Mouse (Mus musculus): Measurements from ENCODE around the gene Ccdc148. TPM values are rescaled to one million over a fixed set of nuclear protein-coding genes. Genes with fewer than 3 reads are reported as not detected.

Ccdc148 gene
- total RNA-seq (2012; rRNA removed) (not detected in 2 replicates), polyA plus RNA-seq (2012; ENCODE audit: insufficient read depth in 1 of 2, insufficient read length in 2 of 2, low read depth in 1 of 2, low replicate concordance in 2 of 2, missing spikeins in 1 of 2) (not detected)

DNA sequence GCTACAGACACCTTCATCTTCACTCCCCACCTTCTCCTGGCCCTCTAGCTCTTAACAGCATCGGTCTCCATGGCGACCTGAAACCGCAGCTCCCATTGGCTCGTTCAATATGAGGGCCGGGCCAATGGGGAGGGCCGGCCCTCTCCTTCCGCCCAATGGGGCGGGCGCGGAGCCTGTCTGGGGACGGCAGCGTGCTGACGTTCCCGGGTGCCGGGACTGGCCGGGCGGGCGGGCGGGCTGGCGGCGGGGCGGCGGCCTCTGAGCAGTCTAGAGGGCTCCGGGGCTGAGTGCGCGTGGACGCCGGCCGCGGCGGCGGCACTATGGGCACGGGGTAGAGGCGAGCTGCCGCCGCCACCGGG lies at the start of gene Ccdc148, which contains the start of gene Pkp4:
Ccdc148 (minus strand) TSS at position 79 of the 359 bp plus-strand sequence.
Pkp4 (plus strand) TSS at position 246 of the 359 bp plus-strand sequence.
- no peak within 1 kb of the TSS for H3K4me3 ChIP-seq (ENCODE audit: control insufficient read depth in 1 of 2, insufficient read depth in 1 of 2, low read depth in 2 of 2, low read length in 2 of 2)
- no peaks in the 10 kb centered on the region for H3K27me3 ChIP-seq (ENCODE audit: control insufficient read depth in 1 of 2, insufficient read depth in 2 of 2, low read length in 2 of 2)
- H3K79me2 ChIP-seq (ENCODE audit: control insufficient read depth, insufficient read depth, low read length, poor library complexity) = no peaks in the 10 kb centered on the region
- no peak within 1 kb of the TSS for H3K9ac ChIP-seq (ENCODE audit: control insufficient read depth, low read depth, low read length, poor library complexity, severe bottlenecking)
- H3K9me3 ChIP-seq (replicated peaks; ENCODE audit: insufficient read depth, low read length) = no peaks in the 10 kb centered on the region
- no peaks in the 10 kb centered on the region for H3K36me3 ChIP-seq (ENCODE audit: control insufficient read depth in 1 of 2, insufficient read depth in 2 of 2, low read length in 2 of 2)
- DNase-seq (ENCODE audit: low read depth, low spot score) = no peak
- no peaks in the 10 kb centered on the region for H3K4me1 ChIP-seq (ENCODE audit: control insufficient read depth in 1 of 2, insufficient read depth in 2 of 2, low read length in 2 of 2)
- TF ChIP-seq USF1 (IDR thresholded peaks at IDR 0.05; ENCODE audit: low read depth, low read length) (no peak), CHD1 (IDR thresholded peaks at IDR 0.05; ENCODE audit: low read depth, low read length) (no peak), ZKSCAN1 (IDR thresholded peaks at IDR 0.05; ENCODE audit: low read depth, low read length) (no peak), KAT2A (conservative IDR thresholded peaks at IDR 0.05; ENCODE audit: low read depth, low read length) (no peak), MAX (IDR thresholded peaks at IDR 0.05; ENCODE audit: low read length) (no peak), ZNF384 (IDR thresholded peaks at IDR 0.05; ENCODE audit: low read depth, low read length) (no peak), MEF2A (IDR thresholded peaks at IDR 0.05; ENCODE audit: extremely low read depth, insufficient replicate concordance, low read depth, low read length, poor library complexity, severe bottlenecking) (no peak)
- H3K27ac ChIP-seq (ENCODE audit: control insufficient read depth, low read depth, low read length) = no peak within 1 kb of the TSS

DNA sequence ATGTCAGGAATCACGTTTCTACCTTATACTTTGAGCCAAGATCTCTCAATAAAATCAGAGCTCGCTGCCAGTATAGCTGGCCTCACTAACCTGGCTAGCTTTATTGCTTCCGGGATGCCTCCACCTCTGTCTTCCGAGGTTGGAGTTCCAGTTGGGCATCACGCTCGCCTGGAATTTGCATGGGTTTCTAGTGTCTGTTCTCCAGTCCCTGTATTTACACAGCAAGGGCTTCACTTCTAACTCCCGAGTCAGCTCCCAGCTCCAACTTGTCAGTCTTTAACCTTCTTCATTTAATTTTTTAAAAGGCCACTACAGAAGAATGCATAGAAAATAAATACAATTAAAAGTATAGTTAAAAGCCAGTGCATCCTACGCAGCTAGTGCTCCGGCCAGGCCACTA lies 47.8 kb upstream of the Ccdc148 start:
- no peaks in the 10 kb centered on the region for H3K27me3 ChIP-seq (ENCODE audit: control insufficient read depth in 1 of 2, insufficient read depth in 2 of 2, low read length in 2 of 2)
- H3K79me2 ChIP-seq (ENCODE audit: control insufficient read depth, insufficient read depth, low read length, poor library complexity) = no peaks in the 10 kb centered on the region
- H3K4me3 ChIP-seq (ENCODE audit: control insufficient read depth in 1 of 2, insufficient read depth in 1 of 2, low read depth in 2 of 2, low read length in 2 of 2) = no peak overlapping the region
- H3K27ac ChIP-seq (ENCODE audit: control insufficient read depth, low read depth, low read length) = no peak overlapping the region
- no peak for TF ChIP-seq USF2 (IDR thresholded peaks at IDR 0.05; ENCODE audit: borderline replicate concordance in 1 of 2, insufficient read depth in 1 of 2, low read depth in 1 of 2, low read length in 2 of 2)
- TF ChIP-seq SMC3 (IDR thresholded peaks at IDR 0.05; ENCODE audit: low read depth, low read length) = no peak
- TF ChIP-seq POLR2A (IDR thresholded peaks at IDR 0.05; ENCODE audit: control insufficient read depth in 1 of 2, insufficient read depth in 1 of 2, low read depth in 1 of 2, low read length in 2 of 2, poor library complexity in 1 of 2) = no peak
- H3K36me3 ChIP-seq (ENCODE audit: control insufficient read depth in 1 of 2, insufficient read depth in 2 of 2, low read length in 2 of 2) = no peaks in the 10 kb centered on the region
- no peak for DNase-seq (ENCODE audit: low read depth, low spot score)
- no peaks in the 10 kb centered on the region for H3K9me3 ChIP-seq (replicated peaks; ENCODE audit: insufficient read depth, low read length)
- no peaks in the 10 kb centered on the region for H3K4me1 ChIP-seq (ENCODE audit: control insufficient read depth in 1 of 2, insufficient read depth in 2 of 2, low read length in 2 of 2)
- H3K9ac ChIP-seq (ENCODE audit: control insufficient read depth, low read depth, low read length, poor library complexity, severe bottlenecking) = no peak overlapping the region

DNA sequence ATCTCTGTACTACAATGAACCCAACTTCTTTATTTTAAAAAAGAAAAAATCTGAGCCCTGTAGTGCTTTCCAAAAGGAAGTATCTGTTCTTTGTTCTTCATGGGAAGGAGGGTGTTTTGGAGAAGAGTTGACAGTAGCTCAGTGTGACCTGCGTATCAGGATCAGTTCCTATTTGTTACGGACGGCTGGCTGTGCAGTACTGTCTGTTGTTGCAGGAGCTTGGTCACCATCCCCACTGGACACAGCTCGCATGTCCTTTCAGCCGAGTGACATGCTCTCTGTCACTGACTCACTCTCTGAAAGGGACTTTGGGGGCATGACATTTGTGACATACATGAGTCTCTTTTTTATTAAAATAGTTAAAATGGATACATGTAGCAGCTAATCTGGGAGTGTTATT lies 47.2 kb upstream of the Ccdc148 start:
- Histone ChIP-seq H3K27me3 (ENCODE audit: control insufficient read depth in 1 of 2, insufficient read depth in 2 of 2, low read length in 2 of 2) (no peaks in the 10 kb centered on the region), H3K9ac (ENCODE audit: control insufficient read depth, low read depth, low read length, poor library complexity, severe bottlenecking) (no peak overlapping the region)
- TF ChIP-seq ZMIZ1 (IDR thresholded peaks at IDR 0.05; ENCODE audit: low read depth, low read length) (no peak), HCFC1 (IDR thresholded peaks at IDR 0.05; ENCODE audit: low read depth, low read length) (no peak), TBP (IDR thresholded peaks at IDR 0.05; ENCODE audit: low read depth, low read length) (no peak), BHLHE40 (IDR thresholded peaks at IDR 0.05; ENCODE audit: borderline replicate concordance, low read depth, low read length) (no peak), E2F4 (IDR thresholded peaks at IDR 0.05; ENCODE audit: borderline replicate concordance, low read depth, low read length) (no peak), RAD21 (IDR thresholded peaks at IDR 0.05; ENCODE audit: low read depth, low read length) (no peak), CHD2 (IDR thresholded peaks at IDR 0.05; ENCODE audit: low read length) (no peak), JUND (IDR thresholded peaks at IDR 0.05; ENCODE audit: low read depth, low read length) (no peak), ZKSCAN1 (IDR thresholded peaks at IDR 0.05; ENCODE audit: low read depth, low read length) (no peak), ELF1 (IDR thresholded peaks at IDR 0.05; ENCODE audit: low read depth, low read length) (no peak), UBTF (IDR thresholded peaks at IDR 0.05; ENCODE audit: borderline replicate concordance, insufficient read depth, low read depth, low read length) (no peak), MEF2A (IDR thresholded peaks at IDR 0.05; ENCODE audit: extremely low read depth, insufficient replicate concordance, low read depth, low read length, poor library complexity, severe bottlenecking) (no peak), MAZ (IDR thresholded peaks at IDR 0.05; ENCODE audit: low read depth, low read length) (no peak), GATA1 (IDR thresholded peaks at IDR 0.05; ENCODE audit: low read depth, low read length) (no peak), EP300 (IDR thresholded peaks at IDR 0.05; ENCODE audit: low read depth in 1 of 2, low read length in 2 of 2) (no peak), CTCF (IDR thresholded peaks at IDR 0.05 in 2 of 3, conservative IDR thresholded peaks at IDR 0.05 in 1 of 3; ENCODE audit: control insufficient read depth in 1 of 3, insufficient read depth in 1 of 3, low read depth in 2 of 3, low read length in 3 of 3, poor library complexity in 1 of 3, severe bottlenecking in 1 of 3) (no peak)

More for the DNA sequence above, 47.2 kb upstream of the Ccdc148 start:
- no peaks in the 10 kb centered on the region for H3K4me1 ChIP-seq (ENCODE audit: control insufficient read depth in 1 of 2, insufficient read depth in 2 of 2, low read length in 2 of 2)
- no peak for DNase-seq (ENCODE audit: low read depth, low spot score)
- no peaks in the 10 kb centered on the region for H3K9me3 ChIP-seq (replicated peaks; ENCODE audit: insufficient read depth, low read length)
- no peak overlapping the region for H3K4me3 ChIP-seq (ENCODE audit: control insufficient read depth in 1 of 2, insufficient read depth in 1 of 2, low read depth in 2 of 2, low read length in 2 of 2)
- H3K27ac ChIP-seq (ENCODE audit: control insufficient read depth, low read depth, low read length) = no peak overlapping the region
- no peaks in the 10 kb centered on the region for H3K79me2 ChIP-seq (ENCODE audit: control insufficient read depth, insufficient read depth, low read length, poor library complexity)
- no peaks in the 10 kb centered on the region for H3K36me3 ChIP-seq (ENCODE audit: control insufficient read depth in 1 of 2, insufficient read depth in 2 of 2, low read length in 2 of 2)

Measured in MEL (cell line).